Mouse (Mus musculus) left cerebral cortex, adult 18-20 months (tissue): Measurements from ENCODE around the gene Qars. TPM values are rescaled to one million over a fixed set of nuclear protein-coding genes. Genes with fewer than 3 reads are reported as not detected.
A peak's percentile ranks its signal among the peaks of the same experiment; 100 is the strongest.

Experiments
- DNase-seq, 2 experiments: peaks; one replicate each; pipeline ENCODE4 v3.0.0; 2021 to 2022; ENCODE audit warnings: low spot score in 2 of 2, mixed read lengths in 1 of 2
- total RNA-seq, 2 experiments: library from RNA; stranded (reverse); gene quantifications; 2 replicates each; pipeline ENCODE4 v1.2.3; 2021

Qars gene
- total RNA-seq, 2 experiments from 2014 or later = 72.7 to 77.7 TPM

DNA sequence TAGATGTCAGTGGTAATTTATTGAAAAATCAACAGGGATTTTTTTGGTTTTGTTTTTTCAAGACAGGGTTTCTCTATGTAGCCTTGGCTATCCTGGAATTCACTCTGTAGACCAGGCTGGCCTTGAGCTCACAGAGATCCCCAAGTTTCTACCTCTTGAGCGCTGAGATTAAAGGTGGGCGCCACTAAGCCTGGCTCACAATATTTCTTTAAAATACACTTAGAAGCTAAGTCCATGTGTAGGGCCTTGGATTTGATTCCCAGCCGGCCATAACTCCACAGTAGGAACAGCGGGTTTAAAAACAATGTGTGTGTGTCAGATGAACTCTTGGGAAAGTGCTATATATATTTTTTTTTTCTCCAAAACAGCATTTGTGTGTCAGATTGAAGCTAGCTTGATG lies 15.8 kb downstream of the Qars start:
- no peak for DNase-seq

DNA sequence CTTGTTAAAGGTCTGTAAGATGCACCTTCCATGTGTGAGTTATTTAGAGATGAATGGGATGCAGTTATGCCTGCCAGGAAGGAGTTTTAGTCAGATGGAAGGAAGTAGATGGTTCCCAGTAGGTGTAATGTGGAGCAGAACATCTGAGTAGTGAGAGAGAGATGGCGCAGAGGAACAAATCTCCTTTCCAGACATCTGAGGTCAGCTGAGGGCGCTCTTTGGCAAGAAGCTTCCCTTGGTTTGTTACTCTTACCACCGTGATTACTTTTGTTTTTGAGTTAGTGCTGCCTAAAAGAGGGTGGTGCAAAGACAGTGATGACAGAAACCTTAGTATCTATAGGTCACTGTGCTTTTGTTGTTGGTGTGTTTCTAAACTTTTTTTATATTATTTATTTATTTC lies 17.9 kb downstream of the Qars start:
- no peak for DNase-seq

DNA sequence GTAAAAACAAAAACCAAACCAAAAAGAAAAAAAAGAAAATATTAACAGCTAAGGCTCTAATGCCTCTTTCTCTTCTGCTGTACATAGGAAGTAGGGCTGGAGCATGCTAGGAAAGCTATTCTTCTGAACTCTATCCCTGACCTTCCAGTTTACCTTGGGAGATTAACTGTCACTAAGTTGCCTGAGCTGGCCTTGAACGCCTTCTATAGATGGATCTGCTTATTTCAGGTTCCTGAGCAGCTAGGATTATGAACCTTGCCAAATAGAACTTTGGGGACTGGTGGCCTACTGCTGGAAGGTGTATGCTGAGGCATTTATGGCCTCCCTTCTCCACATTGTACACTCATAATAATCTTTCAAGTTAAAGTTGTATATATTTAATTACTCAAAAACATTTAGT lies 23.4 kb downstream of the Qars start:
- DNase-seq = no peak

GRCm38 (mm10) chr9:108531496-108531895 lies 24.0 kb downstream of the Qars start:
- DNase-seq = no peak

DNA sequence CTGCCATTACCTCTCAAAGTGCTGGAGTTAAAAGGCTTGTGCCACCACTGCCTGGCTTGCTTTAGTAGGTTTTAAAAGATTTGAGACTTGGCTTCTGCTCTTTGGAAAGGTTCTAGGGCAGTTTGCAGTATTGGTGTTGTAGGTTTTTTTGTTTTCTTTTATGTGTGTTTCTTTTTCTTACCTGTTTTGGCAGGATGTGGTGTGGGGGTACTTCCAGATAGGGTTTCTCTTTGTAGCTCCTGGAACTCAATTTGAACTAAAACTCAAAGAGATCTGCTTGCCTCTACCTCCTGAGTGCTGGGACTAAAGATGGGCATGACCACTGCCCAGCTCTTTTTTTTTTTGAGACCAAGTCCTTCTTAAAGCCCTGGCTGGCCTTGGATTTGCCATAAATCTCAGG lies 33.3 kb downstream of the Qars start:
- DNase-seq = no peak

- no peak for DNase-seq
Observed at GRCm38 (mm10) chr9:108545986-108546385, 38.5 kb downstream of the Qars start.

GRCm38 (mm10) chr9:108546875-108547274 lies 39.4 kb downstream of the Qars start:
- no peak for DNase-seq

DNA sequence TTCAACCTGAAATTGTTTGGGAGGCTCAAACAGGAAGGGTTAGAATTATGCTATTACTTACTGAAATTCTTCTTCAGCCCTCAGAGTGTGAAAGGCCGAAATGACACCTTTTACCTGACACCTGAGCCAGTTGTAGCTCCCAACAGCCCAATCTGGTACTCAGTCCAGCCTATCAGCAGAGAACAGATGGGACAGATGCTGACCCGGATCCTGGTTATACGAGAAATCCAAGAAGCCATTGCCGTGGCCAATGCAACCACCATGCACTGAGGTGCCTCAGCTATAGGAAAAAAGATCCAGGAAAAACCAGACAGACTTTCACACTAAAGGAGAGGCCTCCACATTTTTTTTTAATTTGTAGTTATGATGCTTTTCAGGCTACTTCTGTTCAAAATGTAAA lies 51.7 kb downstream of the Qars start:
- no peak for DNase-seq

DNA sequence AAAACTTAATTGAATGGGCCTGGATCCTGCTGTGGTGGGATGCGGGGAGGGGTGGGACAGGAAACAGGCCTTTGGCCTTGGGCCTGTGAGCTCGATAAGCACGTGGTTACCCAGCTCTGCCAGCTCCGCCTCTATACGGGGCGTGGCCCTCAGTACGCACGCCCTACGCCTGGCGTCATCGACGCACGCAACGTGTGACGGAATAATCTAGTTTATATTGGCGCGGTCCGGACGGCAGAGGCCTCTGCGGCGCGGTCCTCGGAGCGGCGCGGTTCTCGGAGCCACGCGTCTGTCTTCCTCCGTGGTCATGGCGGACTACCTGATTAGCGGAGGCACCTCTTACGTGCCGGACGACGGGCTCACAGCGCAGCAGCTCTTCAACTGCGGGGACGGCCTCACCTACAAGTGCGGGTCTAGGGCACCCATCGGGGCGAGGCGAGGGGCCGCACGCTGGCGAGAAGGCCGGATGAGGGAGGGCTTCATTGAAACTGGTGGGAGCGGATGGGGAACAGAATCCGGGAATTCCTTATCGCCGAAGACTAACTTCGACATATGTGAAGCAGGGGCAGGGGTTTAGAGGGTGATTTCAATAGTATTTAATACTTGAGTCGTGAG lies 52.8 kb downstream of the Qars start, which contains the start of gene Impdh2:
Gene Impdh2 (plus strand): TSS at position 60 of the 615 bp plus-strand sequence.
- peak; percentile 89 to 92 for DNase-seq

DNA sequence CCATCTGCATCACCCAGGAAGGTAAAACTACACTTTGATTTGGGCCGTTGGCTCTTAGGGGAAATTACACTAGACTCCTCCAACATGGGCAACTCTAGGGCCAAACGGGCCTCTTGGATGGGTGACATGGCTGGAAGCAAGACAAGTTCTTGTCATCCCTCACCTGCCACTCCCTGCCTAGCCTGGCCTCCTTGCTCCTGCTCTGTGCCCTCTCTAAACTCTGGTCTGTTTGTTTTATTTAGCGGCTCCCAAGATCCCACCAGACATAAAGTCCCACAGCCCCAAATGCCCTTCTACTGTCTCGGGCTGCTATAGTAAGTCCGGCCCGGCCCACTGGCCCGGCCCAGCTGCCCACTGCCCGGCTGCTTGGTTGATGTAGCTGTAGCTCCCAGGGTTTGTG lies 56.2 kb downstream of the Qars start:
- no peak for DNase-seq

- DNase-seq = no peak
Observed at GRCm38 (mm10) chr9:108564131-108564530, 56.6 kb downstream of the Qars start.

Other genes with a start within 250 kb of the Qars start
- 10 to 100 TPM; 79.2 to 85.8 TPM for gene Dag1, start 243.7 kb upstream of the Qars start, total RNA-seq
- gene Nicn1, start 217.3 kb upstream of the Qars start, total RNA-seq = 100 to 1,000 TPM; 140 to 145 TPM
- gene Amt, start 210.9 kb upstream of the Qars start, total RNA-seq = 10 to 100 TPM; 29.8 to 32.8 TPM
- 100 to 1,000 TPM; 159 to 170 TPM for gene Rhoa, start 201.6 kb upstream of the Qars start, total RNA-seq
- gene Tcta, start 201.5 kb upstream of the Qars start, total RNA-seq = 10 to 100 TPM; 30.3 to 32.0 TPM
- 100 to 1,000 TPM in 1 of 2 experiments, 10 to 100 TPM in 1; 99.8 to 110 TPM for gene Gpx1, start 168.8 kb upstream of the Qars start, total RNA-seq
- gene Usp4, start 159.9 kb upstream of the Qars start, total RNA-seq = 100 to 1,000 TPM; 123 to 125 TPM
- gene 1700102P08Rik, start 114.9 kb upstream of the Qars start, total RNA-seq = 1 to 10 TPM; 3.4 to 3.8 TPM
- under 1 TPM; 0.23 TPM for gene Ccdc36, start 79.2 kb upstream of the Qars start, total RNA-seq
- not detected for gene BC048562, start 71.2 kb upstream of the Qars start, total RNA-seq
- 10 to 100 TPM; 37.9 to 39.9 TPM for gene Ccdc71, start 47.2 kb upstream of the Qars start, total RNA-seq
- 10 to 100 TPM; 40.3 to 44.7 TPM for gene Klhdc8b, start 46.1 kb upstream of the Qars start, total RNA-seq
- gene Lamb2, start 28.0 kb upstream of the Qars start, total RNA-seq = 10 to 100 TPM; 27.0 to 37.8 TPM
- 100 to 1,000 TPM; 139 to 142 TPM for gene Usp19, start 17.1 kb upstream of the Qars start, total RNA-seq
- 100 to 1,000 TPM; 140 TPM for gene Qrich1, start 9.1 kb downstream of the Qars start, total RNA-seq
- gene Impdh2, start 52.6 kb downstream of the Qars start, total RNA-seq = 10 to 100 TPM; 46.7 to 47.7 TPM
- 10 to 100 TPM; 53.8 to 70.6 TPM for gene Ndufaf3, start 59.7 kb downstream of the Qars start, total RNA-seq
- 100 to 1,000 TPM in 1 of 2 experiments, 10 to 100 TPM in 1; 85.1 to 102 TPM for gene Dalrd3, start 62.2 kb downstream of the Qars start, total RNA-seq
- 100 to 1,000 TPM in 1 of 2 experiments, 10 to 100 TPM in 1; 96.3 to 126 TPM for gene Wdr6, start 71.0 kb downstream of the Qars start, total RNA-seq
- 10 to 100 TPM; 91.8 to 92.3 TPM for gene P4htm, start 90.0 kb downstream of the Qars start, total RNA-seq
- 10 to 100 TPM; 51.0 to 51.8 TPM for gene Arih2, start 141.7 kb downstream of the Qars start, total RNA-seq
- gene Slc25a20, start 154.4 kb downstream of the Qars start, total RNA-seq = 10 to 100 TPM; 11.5 to 13.7 TPM
- 10 to 100 TPM; 47.7 to 50.9 TPM for gene Prkar2a, start 181.6 kb downstream of the Qars start, total RNA-seq